Mouse (Mus musculus): ENCODE measurements around the gene Shd. TPM values are rescaled to one million over a fixed set of nuclear protein-coding genes. Genes with fewer than 3 reads are reported as not detected.

Shd gene
- polyA plus RNA-seq, 2 experiments: 25.8 to 58.0 TPM

- Histone ChIP-seq H3K36me3 (ENCODE audit: control insufficient read depth, insufficient read depth, low read length) (peaks cover 75% of the 10 kb centered on the region), H3K9ac (ENCODE audit: low read depth, low read length, severe bottlenecking) (no peak overlapping the region), H3K4me1 (ENCODE audit: control insufficient read depth, insufficient read depth, low read length) (no peaks in the 10 kb centered on the region), H3K4me3 (replicated peaks; ENCODE audit: low read length) (no peak overlapping the region), H3K4me2 (replicated peaks; ENCODE audit: low read depth, low read length, severe bottlenecking) (no peak overlapping the region), H3K9me3 (ENCODE audit: control insufficient read depth, low read length) (no peaks in the 10 kb centered on the region), H3K27me3 (ENCODE audit: control insufficient read depth, insufficient read depth, low read length) (no peaks in the 10 kb centered on the region), H3K27ac (replicated peaks; ENCODE audit: low read depth, low read length) (no peak overlapping the region)
- TF ChIP-seq POLR2A (IDR thresholded peaks at IDR 0.05; ENCODE audit: borderline replicate concordance, extremely low read depth, insufficient read depth, insufficient read length): no peak
- no peak for ATAC-seq (ENCODE audit: low FRiP score, low read depth)
- no peak for DNase-seq (ENCODE audit: low spot score)
- 83% methylated on average over 15 of the region's 15 CpGs for WGBS
These were observed 46.8 kb downstream of the Shd start for GRCm38 (mm10) chr17:56016793-56017785.

GRCm38 (mm10) chr17:56017848-56018247 is 47.6 kb downstream of the Shd start:
- H3K4me2 ChIP-seq (replicated peaks; ENCODE audit: low read depth, low read length, severe bottlenecking): no peak overlapping the region
- H3K9ac ChIP-seq (ENCODE audit: low read depth, low read length, severe bottlenecking): no peak overlapping the region

GRCm38 (mm10) chr17:56018347-56019131 is 48.3 kb downstream of the Shd start:
- no peak for TF ChIP-seq POLR2A (IDR thresholded peaks at IDR 0.05; ENCODE audit: borderline replicate concordance, extremely low read depth, insufficient read depth, insufficient read length)
- Histone ChIP-seq H3K9ac (ENCODE audit: low read depth, low read length, severe bottlenecking) (no peak overlapping the region), H3K36me3 (ENCODE audit: control insufficient read depth, insufficient read depth, low read length) (peaks cover 70% of the 10 kb centered on the region), H3K4me2 (replicated peaks; ENCODE audit: low read depth, low read length, severe bottlenecking) (no peak overlapping the region), H3K4me1 (ENCODE audit: control insufficient read depth, insufficient read depth, low read length) (no peaks in the 10 kb centered on the region), H3K27me3 (ENCODE audit: control insufficient read depth, insufficient read depth, low read length) (no peaks in the 10 kb centered on the region), H3K4me3 (replicated peaks; ENCODE audit: low read length) (no peak overlapping the region), H3K9me3 (ENCODE audit: control insufficient read depth, low read length) (no peaks in the 10 kb centered on the region), H3K27ac (replicated peaks; ENCODE audit: low read depth, low read length) (no peak overlapping the region)
- DNase-seq (ENCODE audit: low spot score): no peak
- no peak for ATAC-seq (ENCODE audit: low FRiP score, low read depth)
- WGBS: 71% methylated on average over 20 of the region's 20 CpGs

More at GRCm38 (mm10) chr17:56017848-56018247, 47.6 kb downstream of the Shd start:
- WGBS: 88% methylated on average over 7 of the region's 7 CpGs
- no peak for TF ChIP-seq POLR2A (IDR thresholded peaks at IDR 0.05; ENCODE audit: borderline replicate concordance, extremely low read depth, insufficient read depth, insufficient read length)
- Histone ChIP-seq H3K27me3 (ENCODE audit: control insufficient read depth, insufficient read depth, low read length) (no peaks in the 10 kb centered on the region), H3K4me3 (replicated peaks; ENCODE audit: low read length) (no peak overlapping the region), H3K36me3 (ENCODE audit: control insufficient read depth, insufficient read depth, low read length) (peaks cover 73% of the 10 kb centered on the region), H3K4me1 (ENCODE audit: control insufficient read depth, insufficient read depth, low read length) (no peaks in the 10 kb centered on the region), H3K9me3 (ENCODE audit: control insufficient read depth, low read length) (no peaks in the 10 kb centered on the region), H3K27ac (replicated peaks; ENCODE audit: low read depth, low read length) (no peak overlapping the region)
- no peak for DNase-seq (ENCODE audit: low spot score)
- ATAC-seq (ENCODE audit: low FRiP score, low read depth): no peak

GRCm38 (mm10) chr17:56020400-56021084 is 50.3 kb downstream of the Shd start:
- 95% methylated on average over 6 of the region's 6 CpGs for WGBS
- no peak for DNase-seq (ENCODE audit: low spot score)
- H3K36me3 ChIP-seq (ENCODE audit: control insufficient read depth, insufficient read depth, low read length): peaks cover 63% of the 10 kb centered on the region
- H3K4me3 ChIP-seq (replicated peaks; ENCODE audit: low read length): no peak overlapping the region
- H3K27ac ChIP-seq (replicated peaks; ENCODE audit: low read depth, low read length): no peak overlapping the region
- no peaks in the 10 kb centered on the region for H3K9me3 ChIP-seq (ENCODE audit: control insufficient read depth, low read length)
- H3K4me2 ChIP-seq (replicated peaks; ENCODE audit: low read depth, low read length, severe bottlenecking): no peak overlapping the region
- no peak for TF ChIP-seq POLR2A (IDR thresholded peaks at IDR 0.05; ENCODE audit: borderline replicate concordance, extremely low read depth, insufficient read depth, insufficient read length)
- ATAC-seq (ENCODE audit: low FRiP score, low read depth): no peak
- H3K27me3 ChIP-seq (ENCODE audit: control insufficient read depth, insufficient read depth, low read length): no peaks in the 10 kb centered on the region
- no peak overlapping the region for H3K9ac ChIP-seq (ENCODE audit: low read depth, low read length, severe bottlenecking)
- no peaks in the 10 kb centered on the region for H3K4me1 ChIP-seq (ENCODE audit: control insufficient read depth, insufficient read depth, low read length)

All from limb, embryonic 14.5 days (tissue).